Mouse (Mus musculus) left cerebral cortex, adult 18-20 months (tissue): Measurements from ENCODE around the gene Plxdc2. TPM values are rescaled to one million over a fixed set of nuclear protein-coding genes. Genes with fewer than 3 reads are reported as not detected.

Source experiments
- DNase-seq, 2 experiments: peaks; one replicate each; pipeline ENCODE4 v3.0.0; 2021 to 2022; ENCODE audit warnings: low spot score in 2 of 2, mixed read lengths in 1 of 2
- total RNA-seq, 2 experiments: library from RNA; stranded (reverse); gene quantifications; 2 replicates each; pipeline ENCODE4 v1.2.3; 2021

Gene Plxdc2
- total RNA-seq, 2 experiments from 2014 or later: 28.9 to 29.9 TPM

DNA sequence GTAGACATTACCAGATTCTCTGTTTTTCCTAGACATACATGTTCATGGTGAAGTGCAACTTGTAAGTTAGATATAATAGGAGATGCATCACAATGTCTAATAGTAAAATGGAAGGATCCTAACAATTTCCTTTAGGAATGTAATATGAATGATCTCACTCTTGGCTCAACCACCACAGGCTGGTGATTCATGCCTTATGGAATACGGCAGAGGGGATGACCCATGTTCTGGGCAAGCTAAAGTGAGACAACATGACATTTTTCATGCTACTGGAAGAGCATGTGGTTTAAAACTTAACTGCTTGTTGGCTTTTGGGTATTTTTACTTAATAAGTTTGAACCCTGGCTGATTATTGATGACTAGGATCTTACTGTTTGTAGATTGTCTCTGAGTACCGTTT, 50.4 kb downstream of the Plxdc2 start:
- DNase-seq: no peak

DNA sequence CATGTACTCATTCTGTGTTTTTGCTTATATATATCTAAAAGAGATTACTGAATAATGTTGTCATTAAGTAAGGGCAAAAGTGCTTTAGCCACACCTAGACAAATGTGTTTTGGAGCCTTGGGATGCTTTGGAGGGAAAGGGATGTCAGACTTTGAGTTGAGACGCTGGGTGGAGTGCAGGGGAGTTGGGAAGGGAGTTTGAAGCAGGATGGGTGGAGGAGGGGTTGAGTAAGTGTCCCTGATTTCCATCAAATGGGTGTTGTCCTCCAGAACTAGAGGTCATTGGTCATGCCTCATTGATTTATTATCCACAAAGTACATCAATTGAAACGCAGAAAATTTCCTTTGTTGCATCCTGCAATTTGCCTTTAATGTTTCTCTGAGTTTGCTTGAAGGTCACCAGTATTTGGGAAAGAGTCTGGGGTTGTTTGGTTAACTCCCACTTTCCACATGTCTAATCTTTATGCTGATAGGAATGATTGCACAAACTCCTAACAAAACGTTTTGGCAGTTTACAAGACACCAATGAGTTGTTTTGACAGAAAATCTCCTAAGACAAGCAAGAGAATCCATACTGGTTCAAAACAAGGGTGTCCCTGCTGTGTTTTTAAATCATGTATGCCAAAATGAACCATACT, 58.4 kb downstream of the Plxdc2 start:
- DNase-seq: no peak

DNA sequence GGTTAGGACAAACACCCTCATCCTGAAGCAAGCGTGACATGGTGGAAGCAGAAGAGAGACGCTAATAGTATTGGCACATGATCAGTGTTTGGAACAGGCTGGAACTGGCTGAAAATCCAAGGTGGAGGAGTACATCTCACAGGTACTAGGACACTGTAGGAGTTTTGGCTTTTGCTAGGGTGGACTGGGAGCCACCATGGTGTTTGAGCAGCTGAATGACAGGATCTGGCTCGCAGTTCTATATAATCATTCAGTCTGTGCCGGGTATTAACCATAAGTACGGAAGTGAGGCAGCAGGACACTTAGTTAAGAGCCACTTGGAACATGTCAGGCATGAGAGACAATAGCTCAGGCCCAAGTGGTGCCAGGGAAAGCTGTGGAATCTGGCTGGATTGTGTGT, 82.9 kb downstream of the Plxdc2 start:
- DNase-seq: no peak

DNA sequence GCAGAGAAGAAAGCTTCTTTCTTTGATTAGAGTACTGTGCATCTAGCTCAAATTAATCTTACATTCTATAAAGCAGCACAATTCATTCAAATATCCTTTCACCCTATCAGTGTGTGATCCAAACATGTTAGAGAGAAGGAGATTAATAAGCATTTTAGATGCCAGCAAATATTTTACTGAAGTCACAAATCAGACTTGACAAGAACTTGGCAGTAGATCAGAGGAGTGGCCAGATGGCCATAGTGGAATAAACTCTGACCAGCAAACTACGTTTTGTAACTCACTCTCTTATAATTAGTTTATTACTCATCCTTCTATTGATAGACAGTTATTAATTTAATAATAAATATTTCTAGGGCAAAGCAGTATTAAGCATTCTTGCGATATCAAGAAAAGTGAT, 86.5 kb downstream of the Plxdc2 start:
- no peak for DNase-seq

DNA sequence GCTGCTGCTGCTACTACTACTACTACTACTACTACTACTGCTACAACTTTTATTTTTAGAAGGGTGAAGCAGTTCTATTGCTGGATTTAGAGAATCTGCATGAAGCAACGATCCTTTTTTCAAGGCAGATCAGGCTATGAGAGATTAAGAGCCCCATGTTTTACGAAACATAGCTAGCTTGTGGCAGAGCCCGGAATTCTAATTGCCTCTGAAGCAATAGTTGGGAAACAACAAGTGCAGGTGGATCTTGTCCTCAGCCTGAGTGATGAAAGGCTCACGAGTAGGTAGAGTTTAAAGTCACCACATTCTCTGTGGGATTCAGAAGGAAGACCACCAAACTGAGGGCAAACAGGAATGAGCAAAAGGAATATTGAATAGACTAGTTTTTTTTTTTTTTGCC, 91.8 kb downstream of the Plxdc2 start:
- no peak for DNase-seq

DNA sequence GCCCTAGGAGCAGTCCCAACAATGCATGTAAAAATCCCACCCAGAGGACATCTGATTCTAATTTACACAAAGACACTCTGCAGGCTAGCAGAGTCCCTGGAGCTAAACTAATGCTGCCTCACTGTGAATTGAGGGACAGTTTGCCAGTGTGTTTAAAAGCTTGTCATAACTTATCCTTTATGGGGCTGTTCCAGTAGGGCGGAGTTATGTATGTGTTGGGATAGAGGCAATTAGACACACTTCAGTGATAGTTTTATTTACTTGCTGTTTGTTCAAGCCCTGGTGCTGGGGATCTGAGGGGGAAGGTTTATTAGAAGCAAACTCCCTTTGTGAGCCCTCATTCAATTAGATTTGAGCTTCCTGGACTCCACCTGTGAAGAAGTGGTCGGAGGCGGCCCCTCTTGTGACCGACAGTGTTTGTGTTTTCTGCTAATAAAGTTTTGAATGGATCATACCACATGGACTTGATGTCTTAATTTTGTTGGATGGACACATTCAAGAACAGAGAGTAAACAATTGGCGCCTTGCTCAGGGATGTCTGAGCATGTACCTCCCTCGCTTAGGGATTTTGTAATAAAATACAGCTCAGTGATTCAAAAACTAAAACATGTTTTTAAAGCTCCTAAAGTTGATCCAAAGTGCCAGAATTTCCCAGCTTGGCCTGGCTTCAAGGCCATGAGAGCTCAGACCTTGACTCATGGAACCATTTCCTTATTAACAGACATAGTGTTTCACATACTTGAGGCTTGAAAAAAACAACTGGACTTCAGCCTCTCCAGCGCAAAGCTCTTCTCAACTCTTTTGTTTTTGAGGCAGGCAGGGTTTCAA, 94.9 kb downstream of the Plxdc2 start:
- DNase-seq: no peak

DNA sequence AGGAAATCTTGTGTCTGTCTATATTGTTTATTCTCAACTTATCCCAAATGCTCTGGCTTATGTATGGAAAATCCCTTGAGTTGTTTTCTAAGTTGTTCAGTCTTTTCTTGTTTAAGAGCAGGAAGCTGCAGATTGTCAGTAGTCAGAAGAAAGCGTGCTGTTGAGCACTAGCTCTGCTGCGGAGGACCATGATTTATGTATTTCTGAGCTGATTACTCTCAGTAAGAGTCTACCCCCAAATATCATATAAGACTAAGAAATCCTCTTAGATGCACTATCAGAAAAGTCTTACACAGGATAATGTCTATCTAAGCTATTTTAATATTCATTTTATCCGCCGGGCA, 95.5 kb downstream of the Plxdc2 start:
- no peak for DNase-seq

DNA sequence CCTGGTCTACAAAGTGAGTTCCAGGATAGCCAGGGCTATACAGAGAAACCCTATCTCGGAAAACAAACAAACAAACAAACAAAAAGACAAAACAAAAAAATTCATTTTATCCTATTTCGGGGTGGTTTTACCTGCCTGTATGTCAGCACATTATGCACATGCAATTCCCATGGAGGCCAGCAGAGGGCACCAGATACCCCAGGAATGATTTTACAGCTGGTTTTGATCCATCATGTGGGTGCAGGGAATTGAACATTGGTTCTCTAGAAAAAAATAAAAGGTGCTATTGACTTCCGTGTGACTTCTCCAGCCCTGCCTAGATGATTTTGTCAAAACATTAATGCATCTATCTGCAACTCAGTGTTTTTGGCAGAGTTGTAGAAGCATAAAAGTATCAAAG, 96.0 kb downstream of the Plxdc2 start:
- DNase-seq: no peak

DNA sequence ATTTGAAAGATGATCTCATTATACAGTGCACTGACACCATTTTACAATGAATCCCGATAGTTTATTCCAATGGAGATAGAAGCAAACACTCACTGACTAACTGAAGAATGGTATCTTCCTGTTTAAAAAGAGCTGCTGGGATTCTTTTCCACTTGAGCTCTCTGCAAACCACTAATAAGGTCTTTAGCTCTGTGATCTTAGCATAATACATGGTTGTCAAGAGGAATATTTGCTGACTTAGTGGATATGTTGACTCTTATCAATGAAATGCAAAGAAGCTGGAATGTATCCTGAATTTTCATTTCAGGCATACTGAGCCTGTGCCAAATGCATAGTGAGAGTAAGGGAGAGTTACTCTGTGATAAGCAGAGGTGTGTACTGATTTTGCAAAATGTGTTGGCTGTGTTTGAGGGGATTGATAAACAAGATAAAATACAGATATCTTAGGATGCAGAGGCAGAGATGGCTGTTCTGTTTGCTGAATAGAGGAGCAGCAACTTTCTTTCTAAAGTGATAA, 100.2 kb downstream of the Plxdc2 start:
- DNase-seq: no peak

DNA sequence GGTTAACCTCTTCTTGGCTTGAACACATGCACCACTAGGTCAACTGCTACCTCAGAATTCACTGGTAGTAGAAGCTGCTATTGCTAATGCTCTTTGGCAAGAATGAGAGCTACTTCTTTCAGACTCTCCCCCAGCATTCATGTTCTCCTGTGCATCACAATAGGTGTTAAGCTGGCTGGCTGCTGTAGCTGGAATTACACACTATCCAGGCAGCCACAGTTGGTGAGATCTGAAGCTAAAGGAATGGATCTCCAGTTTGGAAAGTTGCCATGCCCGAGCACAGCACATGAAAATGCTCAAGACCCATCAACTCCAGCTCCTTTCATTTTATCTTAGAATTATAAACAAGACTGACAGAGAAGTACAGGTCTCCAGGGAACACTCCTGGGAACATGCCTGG, 103.4 kb downstream of the Plxdc2 start:
- peak in 1 of 2 experiments; percentile 5 for DNase-seq

DNA sequence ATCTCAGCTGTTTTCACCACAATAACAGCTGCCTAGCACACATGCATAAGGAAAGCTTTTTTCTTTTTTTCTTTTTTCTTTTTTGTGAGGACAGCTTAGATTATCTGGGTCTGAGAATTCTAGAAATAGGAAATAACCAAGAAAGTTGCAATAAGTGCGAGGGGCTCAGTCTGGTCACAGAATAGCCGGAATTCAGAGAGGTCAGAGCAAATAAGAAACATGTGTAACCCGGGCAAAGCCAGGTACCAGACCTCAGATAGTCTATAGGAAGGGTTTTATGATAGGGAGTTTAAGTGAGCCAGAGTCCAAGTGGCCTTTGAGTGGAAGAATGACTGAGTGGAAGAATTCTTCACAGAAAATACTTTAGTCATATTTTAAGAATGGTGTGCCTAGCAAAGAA, 114.0 kb downstream of the Plxdc2 start:
- no peak for DNase-seq

DNA sequence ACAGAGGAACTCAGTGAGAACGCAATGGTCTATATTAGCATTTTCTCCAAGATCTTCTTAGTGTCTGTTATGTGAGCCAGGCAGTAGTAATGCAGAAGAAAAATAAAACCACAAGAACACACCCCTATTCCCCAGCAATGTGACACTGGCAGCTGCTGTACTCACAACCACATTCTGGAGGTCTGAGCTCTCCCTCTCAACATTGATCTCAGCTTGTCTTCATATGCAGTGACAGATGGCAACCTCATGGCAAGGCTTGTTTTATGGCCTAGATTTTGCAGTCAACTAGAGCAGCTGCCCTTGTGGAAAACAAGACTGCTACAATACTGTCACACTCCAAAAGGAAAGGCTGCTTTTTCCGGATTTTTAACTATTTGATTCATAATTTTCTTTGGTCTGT, 127.8 kb downstream of the Plxdc2 start:
- peak in 1 of 2 experiments; percentile 4 for DNase-seq

DNA sequence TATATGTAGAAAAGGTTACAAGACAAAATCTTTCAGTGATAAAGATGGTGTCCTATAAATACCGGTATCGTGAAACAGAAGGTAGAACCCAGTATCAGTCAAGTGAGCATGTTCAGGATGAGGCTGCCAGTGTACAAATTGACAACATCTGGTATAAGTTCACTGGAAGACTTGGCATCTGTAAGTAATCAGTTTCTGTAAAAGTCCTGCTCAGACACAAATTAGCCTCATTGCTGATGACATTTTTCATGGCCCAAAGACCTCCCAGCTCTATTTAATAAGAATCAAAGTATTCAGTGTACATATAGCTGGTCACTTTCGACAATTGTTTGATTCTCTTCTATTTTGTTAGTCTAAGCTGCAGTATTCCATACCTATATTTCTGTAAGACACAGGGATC, 129.9 kb downstream of the Plxdc2 start:
- DNase-seq: no peak

DNA sequence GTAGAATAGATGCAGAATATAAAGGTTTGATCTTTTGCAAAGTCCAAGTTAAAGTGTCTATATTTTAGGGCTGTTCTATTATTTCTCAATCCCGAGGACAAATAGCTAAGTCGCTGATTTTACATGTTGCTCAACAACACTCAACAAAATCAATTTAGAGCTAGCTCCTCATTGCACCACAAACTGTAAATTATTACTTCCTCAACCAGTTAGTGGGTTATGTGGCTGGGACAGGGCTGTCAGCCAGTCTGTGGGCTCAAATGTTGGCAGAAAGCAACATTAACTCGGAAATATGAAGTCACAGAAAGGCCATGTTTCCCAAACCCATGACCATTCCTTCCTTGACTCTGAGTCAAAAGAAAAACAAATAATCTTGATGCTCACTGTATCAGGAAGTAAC, 135.1 kb downstream of the Plxdc2 start:
- DNase-seq: no peak

DNA sequence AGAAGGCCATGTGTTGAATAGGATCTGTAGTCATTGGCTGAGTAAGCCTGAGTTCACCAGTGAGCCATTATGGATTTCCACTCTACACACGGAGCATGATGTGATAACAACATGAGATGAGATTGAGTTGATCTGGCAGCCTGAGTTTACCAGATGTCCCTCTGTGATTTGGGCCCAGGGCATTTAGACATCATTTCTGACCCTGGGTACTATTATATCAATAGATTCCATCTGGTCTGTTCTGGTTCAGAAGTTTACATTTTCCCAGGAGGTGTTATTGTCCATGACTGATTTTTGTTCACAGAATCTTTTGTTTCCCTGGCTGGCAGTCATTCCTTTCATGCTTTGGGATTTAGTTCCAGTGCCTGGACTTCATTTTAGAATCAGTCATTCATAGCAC, 146.7 kb downstream of the Plxdc2 start:
- DNase-seq: no peak

DNA sequence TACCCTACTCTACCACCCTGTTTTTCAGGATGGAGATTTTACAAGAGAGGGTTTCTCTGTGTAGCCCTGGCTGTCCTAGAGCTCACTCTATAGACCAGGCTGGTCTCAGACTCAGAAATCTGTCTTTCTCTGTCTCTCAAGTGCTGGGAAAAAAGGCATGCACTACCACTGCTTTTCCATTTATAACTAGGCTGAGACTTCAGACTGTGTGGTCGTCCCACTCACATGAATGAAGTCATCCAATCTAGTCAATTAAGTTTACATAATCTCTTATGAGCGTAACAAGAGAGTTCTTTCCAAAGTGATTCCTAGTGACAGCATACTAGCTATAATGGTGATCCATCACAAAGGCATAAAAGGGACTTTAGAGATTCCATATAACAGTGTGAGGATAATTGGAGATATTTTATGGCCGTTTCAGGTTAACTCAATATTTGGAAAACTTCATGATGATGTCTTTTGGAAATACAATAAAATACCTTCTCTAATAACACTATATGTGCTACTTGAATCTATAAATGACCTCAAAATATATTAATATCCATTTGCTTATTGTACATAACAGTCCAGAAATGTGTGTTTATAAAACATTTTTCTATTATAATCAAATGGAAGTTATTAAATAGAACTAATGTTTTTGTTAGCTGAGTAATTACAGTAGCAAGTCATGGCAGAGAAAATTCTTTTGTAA, 151.6 kb downstream of the Plxdc2 start:
- no peak for DNase-seq

DNA sequence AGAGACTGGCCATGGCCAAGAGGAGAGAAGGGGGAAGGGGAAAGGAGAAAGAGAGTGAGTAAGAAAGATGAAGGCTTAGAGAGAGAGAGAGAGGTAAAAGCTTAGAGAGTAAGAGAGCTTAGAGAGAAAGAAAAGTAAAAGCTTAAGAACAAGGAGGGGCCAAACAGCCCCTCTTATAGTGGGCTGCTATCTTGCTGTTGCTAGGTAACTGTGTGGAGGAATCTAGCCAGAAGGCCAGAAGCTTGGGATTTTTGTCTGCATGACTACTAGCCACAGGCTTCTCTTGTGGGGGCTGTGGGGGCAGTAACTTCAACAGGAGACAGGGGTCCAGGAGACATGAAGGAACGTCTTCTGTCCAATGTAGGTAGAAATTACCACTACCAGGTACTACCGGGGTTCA, 162.0 kb downstream of the Plxdc2 start:
- DNase-seq: no peak

DNA sequence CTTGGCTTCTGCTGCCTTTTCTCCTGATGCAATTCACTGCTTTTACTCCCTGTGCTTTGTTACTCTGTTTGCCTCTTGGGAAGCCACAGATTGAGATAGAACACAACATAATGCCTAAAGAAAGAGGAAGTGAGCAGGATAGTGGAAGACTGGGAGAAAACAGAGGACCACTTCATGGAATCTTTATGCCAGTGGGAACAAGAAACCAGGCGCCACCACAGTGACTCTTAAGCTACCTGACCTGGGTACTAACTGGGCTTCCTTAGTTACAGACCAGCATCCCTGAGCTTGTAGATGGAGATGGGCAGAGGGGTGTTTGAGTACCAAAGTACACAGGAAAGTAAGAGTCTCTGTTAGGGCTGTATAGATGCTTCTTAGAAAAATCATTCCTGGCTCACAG, 167.3 kb downstream of the Plxdc2 start:
- no peak for DNase-seq

DNA sequence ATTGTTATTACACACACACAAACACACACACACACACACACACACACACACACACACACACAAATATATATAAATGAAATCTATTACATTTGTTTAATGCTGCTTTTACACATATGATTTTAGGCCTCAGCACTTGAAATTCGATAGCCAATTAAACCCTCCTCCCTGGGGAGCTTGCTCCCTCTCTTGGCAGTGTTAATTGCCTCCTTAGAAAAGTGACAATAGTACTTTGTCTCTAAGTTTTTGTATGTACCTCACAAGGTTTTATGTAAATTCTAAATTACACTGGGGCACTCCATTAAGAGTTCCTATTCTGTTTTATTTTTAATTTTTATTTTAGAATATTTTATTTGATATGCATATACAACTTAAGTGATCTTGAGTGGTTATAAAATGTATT, 176.1 kb downstream of the Plxdc2 start:
- DNase-seq: no peak

DNA sequence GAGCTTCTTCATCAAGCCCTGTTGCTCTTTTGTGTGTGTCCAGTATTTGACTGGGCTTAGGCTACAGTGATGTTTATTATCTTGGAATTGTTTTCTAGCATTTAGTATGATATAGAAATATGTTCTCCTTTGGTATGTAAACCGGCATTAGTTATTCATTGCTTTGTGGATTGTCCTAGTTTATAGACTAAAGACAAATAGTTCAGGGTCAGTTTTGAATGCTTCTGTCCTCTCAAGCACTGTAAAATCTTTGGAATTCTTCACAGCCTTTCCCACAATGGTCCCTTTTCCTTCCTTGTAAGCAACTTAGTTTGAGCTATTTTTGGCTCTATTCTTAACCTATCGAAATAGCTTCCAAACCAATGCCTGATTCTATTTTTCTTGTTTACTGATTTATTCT, 178.5 kb downstream of the Plxdc2 start:
- DNase-seq: no peak

DNA sequence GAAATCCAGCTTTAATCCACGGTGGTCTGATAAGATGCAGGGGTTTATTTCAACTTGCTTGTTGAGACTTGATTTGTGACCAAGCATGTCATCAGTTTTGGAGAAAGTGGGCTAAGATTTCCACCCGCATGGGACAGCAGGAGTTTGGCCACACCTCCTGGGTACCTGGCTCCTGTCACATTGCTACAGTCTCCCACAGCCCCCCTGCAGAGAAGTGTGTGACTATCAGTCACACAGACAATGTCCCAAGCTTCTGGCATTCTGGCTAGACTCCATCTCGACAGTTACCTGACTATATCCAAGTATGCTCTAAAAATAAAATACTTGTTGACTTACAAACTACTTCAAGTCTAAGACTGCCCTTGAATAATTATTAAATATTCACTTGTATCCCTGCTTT, 185.1 kb downstream of the Plxdc2 start:
- no peak for DNase-seq

DNA sequence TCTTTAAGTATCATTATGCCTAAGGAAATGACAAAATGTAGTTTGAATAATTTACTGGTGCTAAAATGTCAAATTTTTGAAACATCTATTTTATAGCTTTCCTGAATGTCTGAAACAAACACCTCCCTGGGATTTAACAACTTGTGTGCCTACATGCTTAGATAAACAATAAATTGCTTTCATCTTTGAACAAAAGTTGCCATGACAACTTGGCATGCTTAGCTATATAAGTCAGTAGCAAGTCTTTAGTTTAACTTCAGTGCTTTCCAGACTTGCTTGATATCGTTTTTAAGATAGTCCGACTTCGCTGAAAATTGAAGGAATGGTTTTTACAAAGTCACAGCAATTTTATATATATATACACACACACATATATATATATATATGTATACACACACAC, 189.1 kb downstream of the Plxdc2 start:
- no peak for DNase-seq
